Mouse (Mus musculus): Measurements from ENCODE around the gene D930007J09Rik. TPM values are rescaled to one million over a fixed set of nuclear protein-coding genes. Genes with fewer than 3 reads are reported as not detected.

Gene D930007J09Rik
- not detected for polyA plus RNA-seq (2015; fragmentation: Illumina TruSeq; extraction: RNeasy Lipid Tissue Mini Kit (QIAGEN cat#74804); ENCODE audit: insufficient read depth, low read depth, low replicate concordance)

DNA sequence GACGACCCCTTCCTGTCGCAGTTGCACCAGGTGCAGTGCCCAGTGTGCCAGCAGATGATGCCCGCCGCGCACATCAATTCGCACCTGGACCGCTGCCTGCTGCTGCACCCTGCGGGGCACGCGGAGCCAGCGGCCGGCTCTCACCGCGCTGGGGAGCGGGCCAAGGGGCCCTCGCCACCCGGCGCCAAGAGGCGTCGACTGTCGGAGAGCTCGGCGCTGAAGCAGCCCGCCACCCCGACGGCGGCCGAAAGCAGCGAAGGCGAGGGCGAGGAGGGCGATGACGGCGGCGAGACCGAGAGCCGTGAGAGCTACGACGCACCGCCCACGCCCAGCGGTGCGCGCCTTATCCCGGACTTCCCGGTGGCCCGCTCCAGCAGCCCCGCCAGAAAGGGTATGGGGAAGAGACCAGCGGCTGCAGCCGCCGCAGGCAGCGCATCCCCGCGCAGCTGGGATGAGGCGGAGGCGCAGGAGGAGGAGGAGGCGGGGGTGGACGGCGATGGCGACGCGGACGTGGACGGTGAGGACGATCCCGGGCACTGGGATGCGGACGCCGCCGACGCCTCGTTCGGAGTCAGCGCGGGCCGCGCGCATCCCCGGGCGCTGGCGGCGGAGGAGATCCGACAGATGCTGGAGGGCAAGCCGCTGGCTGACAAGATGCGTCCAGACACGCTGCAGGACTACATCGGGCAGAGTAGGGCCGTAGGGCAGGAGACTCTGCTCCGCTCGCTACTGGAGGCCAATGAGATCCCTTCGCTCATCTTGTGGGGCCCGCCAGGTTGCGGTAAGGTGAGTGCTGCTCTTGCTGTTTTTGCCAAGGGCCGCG lies at the start of gene D930007J09Rik:
Gene D930007J09Rik, minus strand, starts transcription at position 591 of the 823 bp plus-strand sequence.

DNA sequence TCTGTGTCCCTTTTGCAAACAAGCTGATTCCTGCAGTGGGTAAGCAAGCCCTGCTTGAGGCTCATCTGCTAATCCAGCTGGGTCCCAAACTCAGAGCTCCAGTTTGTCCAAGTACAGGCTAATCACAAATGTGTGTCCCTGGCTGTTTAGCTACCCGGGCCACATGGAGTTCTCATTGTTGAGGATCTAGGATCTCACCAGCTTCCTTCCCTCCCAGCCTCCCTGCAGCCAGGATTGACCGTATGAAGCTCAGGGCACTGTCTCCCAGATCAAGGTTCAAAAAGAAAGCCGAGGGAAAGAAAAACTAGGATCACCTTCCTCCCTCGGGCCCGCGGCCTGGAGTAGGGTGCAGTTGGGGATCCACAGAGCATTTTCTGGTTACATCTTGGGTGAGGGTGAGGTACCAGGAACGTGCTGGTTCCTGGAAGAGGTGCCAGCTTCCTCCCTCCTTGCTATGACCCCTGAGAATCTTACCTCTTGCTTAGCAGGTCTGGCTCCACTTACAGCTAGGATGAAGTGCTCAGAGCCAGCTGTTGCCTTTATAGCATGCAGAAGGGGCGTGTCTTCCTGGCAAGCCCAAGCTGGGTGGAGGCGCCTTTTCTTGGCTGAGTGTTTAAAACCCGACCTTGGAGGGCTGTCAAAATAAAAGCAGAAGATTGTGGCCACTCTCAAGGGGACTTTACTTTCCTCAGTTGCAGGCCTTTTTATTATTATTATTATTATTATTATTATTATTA lies 48.2 kb upstream of the D930007J09Rik start, which contains the start of gene Serpinb1a:
Gene Serpinb1a, minus strand, starts transcription at position 518 of the 737 bp plus-strand sequence.

DNA sequence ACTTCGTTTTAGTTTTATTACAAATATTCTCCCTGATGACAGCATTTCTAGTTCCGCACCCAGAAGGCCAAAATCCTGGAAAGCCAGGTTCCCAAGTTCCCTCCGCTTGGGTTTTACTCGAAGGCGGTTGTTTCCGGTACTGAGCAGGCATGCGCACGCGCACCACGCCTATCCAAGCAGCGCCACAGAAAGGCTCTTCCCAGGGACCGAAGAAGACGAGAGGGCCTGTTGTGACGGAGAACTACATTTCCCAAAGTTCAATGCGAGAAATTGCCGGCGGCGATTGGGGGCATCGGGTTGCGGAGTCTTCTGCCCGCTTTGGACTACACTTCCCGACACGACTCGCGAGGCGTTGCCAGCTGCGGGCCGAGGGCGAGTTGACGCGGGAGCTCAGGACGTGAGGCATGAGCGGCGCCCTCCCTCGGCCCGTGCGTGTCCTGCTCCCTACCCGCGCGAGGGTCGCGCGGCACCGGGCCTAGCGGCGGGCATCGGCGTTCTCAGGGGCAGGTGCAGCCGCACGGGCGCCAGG lies 892 bp downstream of the D930007J09Rik start, which contains the start of gene Wrnip1:
Gene Wrnip1, plus strand, starts transcription at position 346 of the 529 bp plus-strand sequence.

DNA sequence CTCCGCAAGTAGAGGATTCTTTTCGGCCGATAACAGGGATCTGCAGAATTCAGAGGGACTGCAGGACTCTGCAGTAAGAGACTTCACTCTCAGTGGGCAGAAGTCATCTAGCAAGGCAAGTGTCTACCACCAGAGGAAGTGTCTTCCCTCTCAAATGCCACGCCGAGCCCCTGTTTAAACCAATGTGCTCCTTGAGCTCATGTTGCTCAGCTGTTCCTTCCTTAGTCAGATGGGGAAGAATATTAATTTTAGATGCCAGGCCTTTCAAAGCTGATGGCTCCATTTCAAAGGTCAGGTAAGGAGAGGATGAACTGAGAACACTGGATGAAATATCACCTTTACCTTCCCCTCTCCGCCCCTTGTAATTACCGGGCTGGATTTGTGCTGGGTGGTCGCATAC lies 18.8 kb downstream of the D930007J09Rik start, which contains the start of gene Mylk4:
Gene Mylk4, minus strand, starts transcription at position 139 of the 400 bp plus-strand sequence.

Other genes starting within 250 kb of the D930007J09Rik start
- not detected for gene Mylk4, start 18.9 kb downstream of the D930007J09Rik start, polyA plus RNA-seq (2015; fragmentation: Illumina TruSeq; extraction: RNeasy Lipid Tissue Mini Kit (QIAGEN cat#74804); ENCODE audit: insufficient read depth, low read depth, low replicate concordance)
- 10.4 TPM for gene Wrnip1, start 811 bp downstream of the D930007J09Rik start, polyA plus RNA-seq (2015; fragmentation: Illumina TruSeq; extraction: RNeasy Lipid Tissue Mini Kit (QIAGEN cat#74804); ENCODE audit: insufficient read depth, low read depth, low replicate concordance)
- gene Serpinb1a, start 48.3 kb upstream of the D930007J09Rik start, polyA plus RNA-seq (2015; fragmentation: Illumina TruSeq; extraction: RNeasy Lipid Tissue Mini Kit (QIAGEN cat#74804); ENCODE audit: insufficient read depth, low read depth, low replicate concordance), result 33.7 TPM
- gene Serpinb1c, start 95.4 kb upstream of the D930007J09Rik start, polyA plus RNA-seq (2015; fragmentation: Illumina TruSeq; extraction: RNeasy Lipid Tissue Mini Kit (QIAGEN cat#74804); ENCODE audit: insufficient read depth, low read depth, low replicate concordance), result not detected
- gene Serpinb6b, start 162.4 kb upstream of the D930007J09Rik start, polyA plus RNA-seq (2015; fragmentation: Illumina TruSeq; extraction: RNeasy Lipid Tissue Mini Kit (QIAGEN cat#74804); ENCODE audit: insufficient read depth, low read depth, low replicate concordance), result 9.6 TPM
- 5.0 TPM for gene Serpinb9, start 200.4 kb upstream of the D930007J09Rik start, polyA plus RNA-seq (2015; fragmentation: Illumina TruSeq; extraction: RNeasy Lipid Tissue Mini Kit (QIAGEN cat#74804); ENCODE audit: insufficient read depth, low read depth, low replicate concordance)
- gene Serpinb9b, start 224.6 kb upstream of the D930007J09Rik start, polyA plus RNA-seq (2015; fragmentation: Illumina TruSeq; extraction: RNeasy Lipid Tissue Mini Kit (QIAGEN cat#74804); ENCODE audit: insufficient read depth, low read depth, low replicate concordance), result 0.24 TPM

All from pancreas, adult 10 weeks (tissue).